ENCODE assay signal across 13 mouse cellular contexts in genomic region chr2:115036205-115036604, GRCm38 (mm10).
A peak's percentile ranks its signal among the peaks of the same experiment; 100 is the strongest.
DNase-seq lines count a peak whose midpoint lies in the region; ATAC-seq and TF ChIP-seq lines count a peak whose summit lies in the region.
"Had no signal": no experiment of that assay in that cellular context is flagged by ENCODE, and none has a peak within 500 bp of the region (broad histone marks: within the 10 kb centered on the region; RNA-seq: fewer than 3 reads in every experiment).

No protein-coding gene starts in this region.

- no peaks in the 10 kb centered on the region; the same call in 1 of the 2 replicates for H3K4me1 ChIP-seq in forebrain, embryonic 14.5 days (ENCODE audit: control insufficient read depth, insufficient read depth, low read length)
- peaks cover 2% of the 10 kb centered on the region for H3K4me1 ChIP-seq in forebrain, embryonic 10.5 days
- H3K4me1 ChIP-seq in midbrain, postnatal 0 days (ENCODE audit: insufficient read depth, low read length), result no peaks in the 10 kb centered on the region
- no peaks in the 10 kb centered on the region for H3K4me1 ChIP-seq in midbrain, embryonic 15.5 days
- H3K4me1 ChIP-seq in neural tube, embryonic 15.5 days, result no peaks in the 10 kb centered on the region
- H3K4me1 ChIP-seq: embryonic facial prominence, embryonic 12.5 days; liver, embryonic 13.5 days; stomach, embryonic 15.5 days had no signal

- DNase-seq in forebrain, embryonic 14.5 days (ENCODE audit: low spot score), result peak; percentile 80
- no peak for DNase-seq in forebrain, embryonic 10.5 days (ENCODE audit: extremely low spot score, low spot score)
- peak; percentile 72 for DNase-seq in midbrain, postnatal 0 days (ENCODE audit: low spot score)
- DNase-seq in frontal cortex, postnatal 10 days (ENCODE audit: low spot score in 2 of 2), result peak; percentile 24 to 25
- DNase-seq in skeletal muscle tissue, adult 2 months (ENCODE audit: low read depth, low spot score), result peak; percentile 27
- no peak for DNase-seq in heart, adult 11 months
- DNase-seq: kidney, adult 9 months; liver, embryonic 13.5 days had no signal

- no peaks in the 10 kb centered on the region for H3K27me3 ChIP-seq in forebrain, embryonic 14.5 days (replicated peaks; ENCODE audit: control insufficient read depth, insufficient read depth, low read length)
- H3K27me3 ChIP-seq in forebrain, embryonic 10.5 days (ENCODE audit: poor library complexity, severe bottlenecking), result no peaks in the 10 kb centered on the region
- no peaks in the 10 kb centered on the region for H3K27me3 ChIP-seq in midbrain, postnatal 0 days (ENCODE audit: insufficient read depth, low read length)
- no peaks in the 10 kb centered on the region for H3K27me3 ChIP-seq in midbrain, embryonic 15.5 days (replicated peaks)
- no peaks in the 10 kb centered on the region for H3K27me3 ChIP-seq in neural tube, embryonic 15.5 days (replicated peaks)
- H3K27me3 ChIP-seq: embryonic facial prominence, embryonic 12.5 days; liver, embryonic 13.5 days; stomach, embryonic 15.5 days had no signal

- H3K27ac ChIP-seq in forebrain, embryonic 14.5 days (ENCODE audit: low read depth, low read length), result no peak overlapping the region
- H3K27ac ChIP-seq in forebrain, embryonic 10.5 days, result no peak overlapping the region
- no peak overlapping the region for H3K27ac ChIP-seq in midbrain, postnatal 0 days (ENCODE audit: low read depth, low read length)
- H3K27ac ChIP-seq in midbrain, embryonic 15.5 days, result no peak overlapping the region
- no peak overlapping the region for H3K27ac ChIP-seq in neural tube, embryonic 15.5 days (replicated peaks)
- H3K27ac ChIP-seq: embryonic facial prominence, embryonic 12.5 days; liver, embryonic 13.5 days; stomach, embryonic 15.5 days had no signal

- H3K36me3 ChIP-seq in forebrain, embryonic 14.5 days (ENCODE audit: control insufficient read depth, insufficient read depth, low read length), result no peaks in the 10 kb centered on the region
- H3K36me3 ChIP-seq in forebrain, embryonic 10.5 days (replicated peaks), result no peaks in the 10 kb centered on the region
- H3K36me3 ChIP-seq in midbrain, postnatal 0 days (ENCODE audit: insufficient read depth, low read length), result no peaks in the 10 kb centered on the region
- H3K36me3 ChIP-seq in midbrain, embryonic 15.5 days (replicated peaks), result no peaks in the 10 kb centered on the region
- H3K36me3 ChIP-seq in neural tube, embryonic 15.5 days, result no peaks in the 10 kb centered on the region
- H3K36me3 ChIP-seq: embryonic facial prominence, embryonic 12.5 days; liver, embryonic 13.5 days; stomach, embryonic 15.5 days had no signal

- H3K4me3 ChIP-seq in forebrain, embryonic 14.5 days (ENCODE audit: low read depth, low read length), result no peak overlapping the region
- H3K4me3 ChIP-seq in forebrain, embryonic 10.5 days, result no peak overlapping the region
- H3K4me3 ChIP-seq in midbrain, postnatal 0 days (ENCODE audit: low read depth, low read length), result no peak overlapping the region
- no peak overlapping the region for H3K4me3 ChIP-seq in midbrain, embryonic 15.5 days
- H3K4me3 ChIP-seq in neural tube, embryonic 15.5 days (replicated peaks), result no peak overlapping the region
- H3K4me3 ChIP-seq: embryonic facial prominence, embryonic 12.5 days; liver, embryonic 13.5 days; stomach, embryonic 15.5 days had no signal

- no peak overlapping the region for H3K4me2 ChIP-seq in forebrain, embryonic 14.5 days (ENCODE audit: low read length)
- H3K4me2 ChIP-seq in midbrain, postnatal 0 days (ENCODE audit: low read depth, low read length, poor library complexity, severe bottlenecking), result no peak overlapping the region
- no peak overlapping the region for H3K4me2 ChIP-seq in midbrain, embryonic 15.5 days
- no peak overlapping the region for H3K4me2 ChIP-seq in neural tube, embryonic 15.5 days
- H3K4me2 ChIP-seq: embryonic facial prominence, embryonic 12.5 days; liver, embryonic 13.5 days; stomach, embryonic 15.5 days had no signal

- H3K9ac ChIP-seq in forebrain, embryonic 14.5 days (ENCODE audit: low read length), result no peak overlapping the region
- no peak overlapping the region for H3K9ac ChIP-seq in midbrain, postnatal 0 days (replicated peaks; ENCODE audit: low read length, poor library complexity, severe bottlenecking)
- no peak overlapping the region for H3K9ac ChIP-seq in midbrain, embryonic 15.5 days
- no peak overlapping the region for H3K9ac ChIP-seq in neural tube, embryonic 15.5 days (replicated peaks)
- H3K9ac ChIP-seq: embryonic facial prominence, embryonic 12.5 days; liver, embryonic 13.5 days; stomach, embryonic 15.5 days had no signal

- 36% methylated on average over 3 of the region's 3 CpGs for WGBS in forebrain, embryonic 14.5 days
- WGBS in forebrain, embryonic 10.5 days, result 82% methylated on average over 3 of the region's 3 CpGs
- 52% methylated on average over 3 of the region's 3 CpGs for whole genome bisulfite sequencing in midbrain, postnatal 0 days
- WGBS in midbrain, embryonic 15.5 days, result 53% methylated on average over 3 of the region's 3 CpGs
- WGBS in neural tube, embryonic 15.5 days, result 63% methylated on average over 3 of the region's 3 CpGs

- peak; percentile 40; the same call in 1 of the 2 replicates for ATAC-seq in forebrain, embryonic 14.5 days
- no peak for ATAC-seq in midbrain, postnatal 0 days (ENCODE audit: low FRiP score)
- ATAC-seq in midbrain, embryonic 15.5 days (replicated peaks), result no peak
- no peak for ATAC-seq in neural tube, embryonic 15.5 days (ENCODE audit: low FRiP score)
- ATAC-seq: CD4-positive, CD25-positive, alpha-beta regulatory T cell, adult 4 months had no signal

- H3K9me3 ChIP-seq in forebrain, embryonic 14.5 days (replicated peaks; ENCODE audit: control insufficient read depth, low read length), result no peaks in the 10 kb centered on the region
- no peaks in the 10 kb centered on the region for H3K9me3 ChIP-seq in forebrain, embryonic 10.5 days
- H3K9me3 ChIP-seq in midbrain, postnatal 0 days (ENCODE audit: low read length), result no peaks in the 10 kb centered on the region
- no peaks in the 10 kb centered on the region for H3K9me3 ChIP-seq in midbrain, embryonic 15.5 days
- H3K9me3 ChIP-seq in neural tube, embryonic 15.5 days (replicated peaks), result no peaks in the 10 kb centered on the region
- H3K9me3 ChIP-seq: embryonic facial prominence, embryonic 12.5 days; liver, embryonic 13.5 days; stomach, embryonic 15.5 days had no signal

- no peak for TF ChIP-seq CTCF in midbrain, postnatal 0 days (IDR thresholded peaks at IDR 0.05)

Comparison
In these comparisons a context has a peak if more than half of its experiments do, and no peak if none do; other contexts are left out.
1. DNase-seq: peak in forebrain, embryonic 14.5 days (single experiment), midbrain, postnatal 0 days (single experiment), frontal cortex, postnatal 10 days (2 of 2) and skeletal muscle tissue, adult 2 months (single experiment); none in forebrain, embryonic 10.5 days (single experiment) and heart, adult 11 months (single experiment).